8 mouse cellular contexts compared by ENCODE assay signal in genomic region chr10:119239969-119240721, GRCm38 (mm10). TPM values are rescaled to one million over a fixed set of nuclear protein-coding genes. Genes with fewer than 3 reads are reported as not detected.
DNase-seq lines count a peak whose midpoint lies in the region; ATAC-seq and TF ChIP-seq lines count a peak whose summit lies in the region.

TSS of gene Cand1 (minus strand) at chr10:119240055.

- TF ChIP-seq EP300 in CH12.LX (IDR thresholded peaks at IDR 0.05; ENCODE audit: low read length), result no peak

- peak within 1 kb of the TSS; percentile 98 for H3K27ac ChIP-seq in CH12.LX (ENCODE audit: insufficient read depth, low read depth)
- H3K27ac ChIP-seq in forebrain, embryonic 11.5 days (ENCODE audit: low read depth, low read length), result peak within 1 kb of the TSS; percentile 96
- H3K27ac ChIP-seq in heart, embryonic 16.5 days (ENCODE audit: low read length), result peak within 1 kb of the TSS; percentile 99
- peak within 1 kb of the TSS; percentile 95 for H3K27ac ChIP-seq in liver, embryonic 15.5 days (replicated peaks)
- peak within 1 kb of the TSS; percentile 83 for H3K27ac ChIP-seq in neural tube, embryonic 12.5 days

- TF ChIP-seq RAD21 in CH12.LX (IDR thresholded peaks at IDR 0.05; ENCODE audit: low read depth, low read length), result no peak

- H3K9ac ChIP-seq in CH12.LX (ENCODE audit: insufficient read depth, low read depth), result peak within 1 kb of the TSS; percentile 98
- peak within 1 kb of the TSS; percentile 97 for H3K9ac ChIP-seq in forebrain, embryonic 11.5 days (ENCODE audit: low read length)
- peak within 1 kb of the TSS; percentile 88 for H3K9ac ChIP-seq in heart, embryonic 16.5 days (ENCODE audit: low read length)
- peak within 1 kb of the TSS; percentile 96 for H3K9ac ChIP-seq in liver, embryonic 15.5 days
- peak within 1 kb of the TSS; percentile 98 for H3K9ac ChIP-seq in neural tube, embryonic 12.5 days

- H3K36me3 ChIP-seq in CH12.LX (replicated peaks in 1 of 2; ENCODE audit: control insufficient read depth in 1 of 2, insufficient read depth in 1 of 2, low read length in 1 of 2), result peaks cover 4 to 16% of the 10 kb centered on the region in 2 experiments
- H3K36me3 ChIP-seq in forebrain, embryonic 11.5 days (ENCODE audit: control insufficient read depth, insufficient read depth, low read length), result peaks cover 4% of the 10 kb centered on the region; the same call in 1 of the 2 replicates
- peaks cover 6% of the 10 kb centered on the region for H3K36me3 ChIP-seq in heart, embryonic 16.5 days (ENCODE audit: control insufficient read depth, insufficient read depth)
- H3K36me3 ChIP-seq in liver, embryonic 15.5 days (replicated peaks), result peaks cover 11% of the 10 kb centered on the region; the same call in 1 of the 2 replicates
- H3K36me3 ChIP-seq in neural tube, embryonic 12.5 days, result peaks cover 9% of the 10 kb centered on the region

- peak within 1 kb of the TSS; percentile 94 for H3K4me2 ChIP-seq in CH12.LX (ENCODE audit: insufficient read depth, low read depth, poor library complexity, severe bottlenecking)
- H3K4me2 ChIP-seq in forebrain, embryonic 11.5 days (ENCODE audit: low read depth, low read length, severe bottlenecking), result peak within 1 kb of the TSS; percentile 57
- peak within 1 kb of the TSS; percentile 90 for H3K4me2 ChIP-seq in heart, embryonic 16.5 days (ENCODE audit: low read depth, low read length)
- H3K4me2 ChIP-seq in liver, embryonic 15.5 days, result peak within 1 kb of the TSS; percentile 84
- peak within 1 kb of the TSS; percentile 77 for H3K4me2 ChIP-seq in neural tube, embryonic 12.5 days (replicated peaks)

- peaks cover 0 to 21% of the 10 kb centered on the region in 2 experiments; a peak in 2 of 4 replicates for H3K4me1 ChIP-seq in CH12.LX (ENCODE audit: control insufficient read depth in 1 of 2, insufficient read depth in 2 of 2)
- H3K4me1 ChIP-seq in forebrain, embryonic 11.5 days (replicated peaks; ENCODE audit: control insufficient read depth, insufficient read depth, low read length), result peaks cover 3% of the 10 kb centered on the region; the same call in 1 of the 2 replicates
- H3K4me1 ChIP-seq in heart, embryonic 16.5 days (ENCODE audit: control insufficient read depth, insufficient read depth, low read length), result peaks cover 19% of the 10 kb centered on the region
- H3K4me1 ChIP-seq in liver, embryonic 15.5 days (replicated peaks), result peaks cover 27% of the 10 kb centered on the region
- H3K4me1 ChIP-seq in neural tube, embryonic 12.5 days, result peaks cover 13% of the 10 kb centered on the region

- TF ChIP-seq CTCF in CH12.LX (conservative IDR thresholded peaks at IDR 0.05 in 1 of 2, IDR thresholded peaks at IDR 0.05 in 1 of 2; ENCODE audit: low read depth in 2 of 2, low read length in 2 of 2), result no peak

- dilution Hi-C loops in CH12.LX (cut with MboI; ENCODE audit: extremely low pct_ligation_motif_present, extremely low pct_unique_long_range_greater_than_20kb, low sequenced_read_pairs), result no loop called here

- H3K27me3 ChIP-seq in CH12.LX (replicated peaks), result no peaks in the 10 kb centered on the region
- H3K27me3 ChIP-seq in forebrain, embryonic 11.5 days (ENCODE audit: control insufficient read depth, insufficient read depth, low read length), result no peaks in the 10 kb centered on the region
- H3K27me3 ChIP-seq in heart, embryonic 16.5 days (ENCODE audit: control insufficient read depth, insufficient read depth, low read length), result no peaks in the 10 kb centered on the region
- H3K27me3 ChIP-seq in liver, embryonic 15.5 days, result no peaks in the 10 kb centered on the region
- no peaks in the 10 kb centered on the region for H3K27me3 ChIP-seq in neural tube, embryonic 12.5 days (replicated peaks)

- peak; percentile 97 for TF ChIP-seq POLR2A in CH12.LX (IDR thresholded peaks at IDR 0.05; ENCODE audit: low read depth, low read length)

- peak within 1 kb of the TSS; percentile 89 to 96 (median 93) for H3K4me3 ChIP-seq in CH12.LX (replicated peaks in 1 of 3; ENCODE audit: low read depth in 2 of 3, low read length in 2 of 3, poor library complexity in 1 of 3)
- peak within 1 kb of the TSS; percentile 64 for H3K4me3 ChIP-seq in forebrain, embryonic 11.5 days (ENCODE audit: low read depth, low read length)
- H3K4me3 ChIP-seq in heart, embryonic 16.5 days (ENCODE audit: low read length), result peak within 1 kb of the TSS; percentile 71
- peak within 1 kb of the TSS; percentile 98 for H3K4me3 ChIP-seq in liver, embryonic 15.5 days (replicated peaks)
- peak within 1 kb of the TSS; percentile 95 for H3K4me3 ChIP-seq in neural tube, embryonic 12.5 days

- DNase-seq in CH12.LX (ENCODE audit: extremely low read depth), result peak; percentile 97
- peak; percentile 95 for DNase-seq in c-Kit-positive CD71-positive TER-119-negative erythroid progenitor cells, embryonic 14.5 days (ENCODE audit: low read depth)
- DNase-seq in forebrain, embryonic 11.5 days (ENCODE audit: low spot score), result peak; percentile 99
- DNase-seq in kidney, postnatal 36 days, result peak; percentile 99 to 100
- DNase-seq in telencephalon, adult 2 months (ENCODE audit: low read depth, low spot score), result peak; percentile 99

- H3K9me3 ChIP-seq in CH12.LX (replicated peaks; ENCODE audit: low read length), result no peaks in the 10 kb centered on the region
- H3K9me3 ChIP-seq in forebrain, embryonic 11.5 days (ENCODE audit: control insufficient read depth, low read length), result no peaks in the 10 kb centered on the region
- no peaks in the 10 kb centered on the region for H3K9me3 ChIP-seq in heart, embryonic 16.5 days (replicated peaks; ENCODE audit: control insufficient read depth, low read length)
- H3K9me3 ChIP-seq in liver, embryonic 15.5 days (replicated peaks), result no peaks in the 10 kb centered on the region
- no peaks in the 10 kb centered on the region for H3K9me3 ChIP-seq in neural tube, embryonic 12.5 days

- peak; percentile 98 for ATAC-seq in forebrain, embryonic 11.5 days (replicated peaks; ENCODE audit: low FRiP score)
- ATAC-seq in heart, embryonic 16.5 days (replicated peaks; ENCODE audit: extremely low read depth, insufficient read depth, low FRiP score), result peak; percentile 98
- peak; percentile 97 for ATAC-seq in liver, embryonic 15.5 days (ENCODE audit: insufficient read depth)
- ATAC-seq in neural tube, embryonic 12.5 days (ENCODE audit: low FRiP score, low read depth), result peak; percentile 98

- under 1% methylated on average over 66 of the region's 67 CpGs for WGBS in forebrain, embryonic 11.5 days
- under 1% methylated on average over 67 of the region's 67 CpGs for WGBS in heart, embryonic 16.5 days
- under 1% methylated on average over 67 of the region's 67 CpGs for WGBS in liver, embryonic 15.5 days (ENCODE audit: insufficient replicate concordance)
- under 1% methylated on average over 67 of the region's 67 CpGs for WGBS in neural tube, embryonic 12.5 days

- H3K79me2 ChIP-seq in CH12.LX (replicated peaks; ENCODE audit: control insufficient read depth, extremely low read depth, insufficient read depth, poor library complexity, severe bottlenecking), result peaks cover 39% of the 10 kb centered on the region

- in situ Hi-C loops in CH12.LX (cut with MboI; ENCODE audit: low pct_ligation_motif_present, low pct_unique_long_range_greater_than_20kb, low sequenced_read_pairs), result no loop called here

TF ChIP-seq in CH12.LX, 34 proteins besides CTCF, POLR2A, EP300 and RAD21 (continues in another document):
- no peak for TF ChIP-seq JUND (conservative IDR thresholded peaks at IDR 0.05; ENCODE audit: low read depth, low read length)
- TF ChIP-seq IRF4 (IDR thresholded peaks at IDR 0.05; ENCODE audit: low read depth, low read length), result no peak; the same call in none of the 2 replicates
- peak; percentile 10; the same call in 1 of the 2 replicates for TF ChIP-seq MEF2A (IDR thresholded peaks at IDR 0.05; ENCODE audit: borderline replicate concordance, low read depth, low read length)
- TF ChIP-seq ETS1 (conservative IDR thresholded peaks at IDR 0.05; ENCODE audit: low read depth, low read length), result no peak
- TF ChIP-seq ZNF384 (IDR thresholded peaks at IDR 0.05; ENCODE audit: low read depth, low read length), result no peak
- peak; percentile 95 for TF ChIP-seq POLR2AphosphoS2 (IDR thresholded peaks at IDR 0.05; ENCODE audit: low read depth, low read length)
- 0 out of 2 replicates have a peak, but pooled peaks have one; percentile 4 for TF ChIP-seq USF2 (conservative IDR thresholded peaks at IDR 0.05; ENCODE audit: low read depth, low read length)
- peak; percentile 91; the same call in 1 of the 2 replicates for TF ChIP-seq KAT2A (IDR thresholded peaks at IDR 0.05; ENCODE audit: insufficient replicate concordance, low read length)
- peak; percentile 56; the same call in 1 of the 2 replicates for TF ChIP-seq MAZ (IDR thresholded peaks at IDR 0.05; ENCODE audit: low read depth, low read length)
- TF ChIP-seq E2F4 (IDR thresholded peaks at IDR 0.05; ENCODE audit: insufficient replicate concordance, low read depth, low read length), result 0 out of 2 replicates have a peak, but pooled peaks have one; percentile 77
- peak; percentile 67; the same call in 1 of the 2 replicates for TF ChIP-seq SIN3A (IDR thresholded peaks at IDR 0.05; ENCODE audit: low read length)
- no peak for TF ChIP-seq MAFK (IDR thresholded peaks at IDR 0.05; ENCODE audit: insufficient replicate concordance, low read length)
- peak; percentile 76 for TF ChIP-seq BHLHE40 (IDR thresholded peaks at IDR 0.05; ENCODE audit: low read depth, low read length)
- TF ChIP-seq SMC3 (IDR thresholded peaks at IDR 0.05; ENCODE audit: low read depth, low read length), result no peak
- TF ChIP-seq MYC (IDR thresholded peaks at IDR 0.05; ENCODE audit: low read depth, low read length), result peak; percentile 100
- TF ChIP-seq TBP (conservative IDR thresholded peaks at IDR 0.05; ENCODE audit: low read depth, low read length), result peak; percentile 95
- no peak for TF ChIP-seq CHD1 (IDR thresholded peaks at IDR 0.05; ENCODE audit: low read depth, low read length)
- peak; percentile 80 for TF ChIP-seq TCF12 (IDR thresholded peaks at IDR 0.05; ENCODE audit: low read depth, low read length)
- no peak for TF ChIP-seq JUN (IDR thresholded peaks at IDR 0.05; ENCODE audit: insufficient read depth, low read depth, low read length)
- TF ChIP-seq HCFC1 (IDR thresholded peaks at IDR 0.05; ENCODE audit: low read depth, low read length), result peak; percentile 94
- peak; percentile 95 for TF ChIP-seq MXI1 (IDR thresholded peaks at IDR 0.05; ENCODE audit: low read depth, low read length)
- peak; percentile 82 for TF ChIP-seq ZMIZ1 (IDR thresholded peaks at IDR 0.05; ENCODE audit: low read depth, low read length)

RNA-seq across cellular contexts. Expression of gene Cand1, which starts in this region (rescaled TPM):
- 71.2 and 76.1 TPM in 2 replicates for total RNA-seq in CH12.LX (2012; rRNA removed)
- 93.2 and 97.5 TPM in 2 replicates for total RNA-seq in CH12.LX (2014; rRNA removed)
- 109 and 126 TPM in 2 replicates for polyA plus RNA-seq in CH12.LX (2012; ENCODE audit: insufficient read length, low read depth)
- polyA plus RNA-seq in forebrain, embryonic 11.5 days (2014; fragmentation: Nextera tagmentation; extraction: Ambion mirVana), result 124 and 127 TPM in 2 replicates
- polyA plus RNA-seq in heart, embryonic 16.5 days (2015; fragmentation: Nextera tagmentation; extraction: Ambion mirVana), result 34.6 and 37.6 TPM in 2 replicates
- 14.7 and 16.0 TPM in 2 replicates for polyA plus RNA-seq in liver, embryonic 15.5 days (2015; fragmentation: Nextera tagmentation; extraction: Ambion mirVana)
- 89.3 and 113 TPM in 2 replicates for polyA plus RNA-seq in neural tube, embryonic 12.5 days (2016; fragmentation: Nextera tagmentation; extraction: Ambion mirVana)

Comparison
In these comparisons a context has a peak if more than half of its experiments do, and no peak if none do; other contexts are left out.
1. Peak in every context shown above with its lines: DNase-seq, ATAC-seq, H3K4me3 ChIP-seq and H3K27ac ChIP-seq.